Mouse (Mus musculus) forelimb bud, embryonic 11.5 days (tissue): ENCODE measurements around the gene Sec24d.
A peak's percentile ranks its signal among the peaks of the same experiment; 100 is the strongest.

Experiments
- DNase-seq: peaks from one replicate; pipeline ENCODE4 v3.0.0-alpha.2; 2012; ENCODE audit warnings: low read depth, low spot score

Gene Sec24d

DNA sequence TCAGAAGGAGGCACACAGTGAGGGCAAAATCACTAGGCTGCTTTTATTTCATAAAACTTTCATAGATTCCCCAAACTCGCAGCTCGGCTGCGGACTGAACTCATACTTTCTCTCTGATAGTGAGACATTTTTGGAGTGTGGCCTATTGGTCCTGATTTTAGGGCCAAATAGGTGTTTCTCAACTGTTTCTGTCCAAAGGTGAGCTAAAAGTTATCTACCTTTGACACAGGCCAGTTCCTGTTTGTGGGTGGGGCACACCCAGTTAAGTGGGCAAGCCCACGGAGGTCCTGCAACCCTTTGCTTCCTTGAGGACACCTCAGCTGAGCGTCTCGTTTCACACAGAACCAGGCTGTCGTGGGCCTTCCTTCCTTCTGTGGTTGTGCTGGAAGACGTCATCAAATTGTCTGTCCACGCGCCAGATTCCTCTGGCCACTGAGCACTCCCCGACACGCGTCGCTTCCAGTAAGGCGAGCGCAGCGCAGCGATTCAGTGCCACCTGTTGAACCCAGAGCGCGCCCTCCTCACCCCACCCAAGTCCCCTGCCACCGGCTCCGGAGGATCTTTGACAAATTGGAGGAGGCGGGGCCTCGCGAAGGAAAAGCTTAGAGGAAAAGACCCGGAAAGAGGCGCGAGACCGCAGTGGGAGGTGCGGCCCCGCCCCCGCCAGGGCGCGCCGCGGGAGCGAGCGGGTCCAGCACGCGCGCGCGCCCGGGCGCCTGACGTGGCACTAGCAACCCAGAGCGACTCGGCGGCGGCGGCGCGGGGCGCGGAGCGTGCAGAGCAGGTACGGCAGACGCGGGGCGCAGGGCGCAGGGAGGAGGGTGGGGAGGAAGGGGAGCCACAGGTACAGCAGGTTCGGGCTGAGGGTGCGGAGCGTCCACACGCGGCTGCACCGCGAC, at the start of gene Sec24d:
Sec24d (plus strand) TSS at position 703 of the 899 bp plus-strand sequence.
- peak; percentile 72 for DNase-seq

DNA sequence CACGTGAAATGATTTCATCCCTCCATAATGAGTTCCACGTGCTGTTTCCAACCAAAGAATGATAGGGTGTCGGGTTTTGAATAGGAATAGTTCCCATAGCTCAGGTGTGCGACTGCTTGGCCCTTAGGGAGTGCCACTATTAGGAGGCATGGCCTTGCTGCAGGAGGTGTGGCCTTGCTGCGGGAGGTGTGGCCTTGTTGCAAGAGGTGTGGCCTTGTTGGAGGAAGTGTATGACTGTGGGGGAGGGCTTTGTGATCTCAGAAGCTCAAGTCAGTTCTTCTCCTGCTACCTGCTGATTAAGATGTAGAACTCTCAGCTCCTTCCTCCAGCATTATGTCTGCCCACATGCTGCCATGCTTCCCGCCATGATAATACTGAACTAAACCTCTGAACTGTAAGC, 48.6 kb upstream of the Sec24d start:
- no peak for DNase-seq

DNA sequence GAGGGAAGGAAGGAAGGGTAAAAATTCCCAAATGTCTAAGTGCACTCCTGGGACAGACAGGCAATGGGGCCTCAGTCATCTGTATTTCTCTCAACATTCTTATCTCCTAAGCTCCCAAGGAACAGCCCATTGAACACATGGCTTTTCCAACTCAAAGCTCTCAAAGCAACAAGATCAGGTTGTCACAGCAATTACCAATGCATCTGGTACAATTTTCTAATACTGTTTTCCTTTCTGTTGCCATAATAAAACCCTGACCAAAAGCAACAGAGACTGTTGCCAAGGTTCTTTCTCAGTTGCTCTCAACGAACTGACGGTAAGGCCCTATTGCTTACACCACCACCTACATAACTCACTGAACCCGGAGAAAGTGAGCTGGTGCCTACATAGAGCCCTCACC, 40.0 kb upstream of the Sec24d start:
- no peak for DNase-seq

DNA sequence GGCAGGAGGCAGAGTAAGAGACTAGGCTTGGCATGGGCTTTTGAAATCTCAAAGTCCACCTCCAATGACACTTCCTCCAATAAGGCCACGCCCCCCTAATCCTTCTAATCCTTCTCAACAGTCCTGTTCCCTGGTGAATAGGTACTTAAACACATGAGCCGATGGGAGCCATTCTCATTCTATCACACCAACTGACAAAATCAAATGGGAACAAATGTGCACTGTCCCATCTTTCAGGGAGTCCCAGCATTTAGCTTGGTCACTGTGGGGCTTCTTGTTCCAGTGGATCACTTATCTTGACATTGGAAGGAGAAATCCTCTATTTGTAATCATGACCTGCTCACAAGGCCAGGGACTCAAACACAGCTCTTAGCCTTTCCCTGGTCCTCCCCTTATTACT, 35.6 kb upstream of the Sec24d start:
- DNase-seq: no peak

DNA sequence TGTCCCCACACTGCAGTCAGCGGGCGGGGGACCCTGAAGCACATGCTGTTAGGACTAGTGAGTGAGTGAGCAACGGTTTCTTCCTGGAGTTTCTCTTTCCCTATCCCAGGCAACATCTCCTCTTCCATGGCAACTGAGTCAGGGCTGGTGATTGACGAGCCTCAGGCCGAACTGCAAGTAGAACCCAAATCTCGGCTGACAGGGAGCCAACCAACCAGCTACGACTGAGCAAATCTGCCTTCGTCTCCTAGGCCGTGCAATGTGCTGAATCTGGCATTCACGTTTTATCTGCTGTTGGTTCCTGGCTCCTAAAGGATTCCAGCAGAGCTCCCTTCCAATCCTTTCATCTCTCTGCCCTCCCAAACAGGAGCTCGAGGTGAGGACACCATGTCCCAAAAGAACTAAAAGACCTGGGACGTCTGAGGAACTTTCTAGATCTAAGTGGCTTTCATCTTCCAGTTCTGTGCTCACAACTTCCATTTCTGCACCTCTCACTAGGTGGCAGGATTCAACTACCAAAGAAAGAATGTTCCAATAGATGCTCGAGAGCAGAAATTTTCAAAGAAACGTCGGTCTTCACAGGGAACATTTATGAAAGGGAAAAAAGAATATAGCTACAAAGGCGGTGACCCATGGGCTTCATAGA, 32.9 kb upstream of the Sec24d start:
- DNase-seq: no peak

DNA sequence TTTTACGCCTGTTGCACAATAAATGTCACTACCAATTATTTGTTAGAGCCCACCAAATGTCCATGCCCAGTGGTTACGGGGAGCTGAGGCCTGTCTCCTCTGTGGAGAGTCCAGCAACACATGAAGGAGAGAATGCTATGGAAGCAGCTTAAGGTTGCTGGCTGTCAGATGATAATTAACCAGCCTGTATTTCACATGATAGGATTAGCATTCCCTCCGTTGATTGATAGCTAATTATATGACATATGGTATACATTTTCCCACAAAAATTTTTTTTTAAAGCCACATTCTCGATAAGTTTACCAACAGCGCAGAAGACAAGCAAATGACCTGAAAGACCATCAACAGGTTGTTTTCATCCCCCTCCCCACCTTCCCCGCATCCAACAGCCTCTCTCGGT, 31.8 kb upstream of the Sec24d start:
- no peak for DNase-seq

DNA sequence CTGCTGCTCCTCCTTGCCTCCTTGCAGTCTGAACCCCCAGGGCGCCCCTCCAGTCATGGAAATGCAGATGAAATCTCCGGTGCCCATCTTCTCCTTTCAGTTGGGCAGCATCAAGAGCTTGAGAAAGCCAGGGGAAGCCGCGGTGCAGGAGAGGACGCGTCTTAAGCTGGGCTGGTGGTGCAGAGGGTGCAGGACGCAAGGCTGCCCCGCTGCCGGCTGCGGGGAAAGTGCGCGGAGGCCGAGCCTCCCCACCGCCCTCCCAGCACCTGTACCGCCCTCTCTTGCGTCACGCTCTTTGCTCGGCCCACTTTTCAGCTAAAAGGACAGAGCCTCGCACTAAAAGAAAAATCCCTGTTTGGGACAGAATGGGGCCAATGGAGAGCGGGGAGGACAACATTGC, 31.3 kb upstream of the Sec24d start, which contains the start of gene Synpo2:
Synpo2 (minus strand) TSS at position 229 of the 400 bp plus-strand sequence.
- DNase-seq: peak; percentile 51

DNA sequence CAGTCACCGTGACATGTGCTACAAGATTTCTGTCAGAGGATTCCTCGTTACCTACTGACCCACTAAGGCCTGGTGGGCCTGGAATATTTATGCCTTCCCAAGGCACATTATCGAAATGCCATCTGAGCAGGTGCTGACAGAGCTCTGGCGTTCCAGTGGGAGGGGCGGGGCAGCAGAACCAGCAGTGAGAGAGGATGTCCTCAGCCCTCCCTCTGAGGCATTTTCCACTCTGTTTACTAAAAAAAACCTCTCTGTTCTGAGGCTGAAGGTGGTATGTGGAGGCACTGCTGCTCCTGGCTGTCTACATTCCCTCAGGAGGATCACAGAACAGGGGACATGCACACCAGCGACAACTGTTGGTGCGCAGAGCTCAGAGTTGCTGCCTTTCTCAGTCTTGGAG, 30.2 kb upstream of the Sec24d start:
- no peak for DNase-seq

DNA sequence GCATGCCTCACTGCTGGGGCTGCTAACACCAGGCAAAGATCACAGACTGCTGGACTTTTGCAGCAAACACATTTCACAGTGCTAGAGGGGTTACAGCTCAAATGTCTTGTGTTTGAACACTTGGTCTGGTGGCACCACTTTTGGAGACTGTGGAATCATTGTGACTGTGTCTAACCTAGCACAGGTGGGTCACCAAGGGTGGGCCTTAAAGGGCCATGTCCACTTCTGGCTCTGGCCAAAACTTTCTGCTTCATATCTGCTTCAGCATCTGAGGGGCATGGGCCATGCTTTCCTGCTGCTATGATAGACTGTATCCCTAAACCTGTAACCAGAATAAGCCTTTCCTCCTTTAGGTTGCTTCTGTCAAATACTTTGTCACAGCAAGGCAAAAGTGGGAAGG, 29.8 kb upstream of the Sec24d start:
- DNase-seq: no peak

DNA sequence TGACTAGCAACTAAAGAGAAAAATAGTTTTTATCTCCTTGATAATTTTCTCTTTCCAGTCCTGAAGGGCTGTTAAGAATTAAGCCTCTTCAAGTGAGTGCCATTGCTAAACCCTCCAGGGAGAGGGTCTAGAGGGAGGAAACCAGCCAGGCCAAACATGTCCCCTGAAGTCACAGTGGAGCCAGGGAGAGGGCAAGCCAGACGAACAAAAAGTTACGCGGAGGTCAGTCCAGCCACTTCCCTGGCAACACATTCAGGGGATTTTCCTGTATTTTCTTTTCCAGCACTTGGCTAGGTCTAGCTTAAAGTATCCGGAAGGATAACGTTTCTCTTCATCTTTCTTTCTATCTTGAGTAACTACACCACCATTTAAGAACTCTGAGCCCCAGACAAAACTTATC, 22.9 kb upstream of the Sec24d start:
- DNase-seq: no peak

DNA sequence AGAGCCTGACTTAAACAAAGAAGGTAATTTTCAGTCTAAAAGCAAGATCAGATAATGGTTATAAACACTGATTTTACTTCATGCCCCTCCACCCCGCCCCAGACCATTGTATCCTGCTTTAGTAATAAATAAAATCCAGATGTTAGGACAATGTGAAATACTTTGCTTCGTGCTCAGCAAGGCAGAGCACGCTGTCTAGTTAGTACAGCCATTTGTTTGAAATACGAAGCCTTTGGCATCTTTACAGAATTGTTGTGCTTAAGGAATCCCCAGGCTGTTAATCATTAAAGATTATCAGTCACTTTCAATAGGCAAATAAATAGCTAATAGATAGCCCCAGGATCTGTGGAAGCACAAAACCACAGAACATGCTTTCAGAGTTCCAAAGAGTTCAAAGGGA, 21.6 kb upstream of the Sec24d start:
- DNase-seq: no peak

DNA sequence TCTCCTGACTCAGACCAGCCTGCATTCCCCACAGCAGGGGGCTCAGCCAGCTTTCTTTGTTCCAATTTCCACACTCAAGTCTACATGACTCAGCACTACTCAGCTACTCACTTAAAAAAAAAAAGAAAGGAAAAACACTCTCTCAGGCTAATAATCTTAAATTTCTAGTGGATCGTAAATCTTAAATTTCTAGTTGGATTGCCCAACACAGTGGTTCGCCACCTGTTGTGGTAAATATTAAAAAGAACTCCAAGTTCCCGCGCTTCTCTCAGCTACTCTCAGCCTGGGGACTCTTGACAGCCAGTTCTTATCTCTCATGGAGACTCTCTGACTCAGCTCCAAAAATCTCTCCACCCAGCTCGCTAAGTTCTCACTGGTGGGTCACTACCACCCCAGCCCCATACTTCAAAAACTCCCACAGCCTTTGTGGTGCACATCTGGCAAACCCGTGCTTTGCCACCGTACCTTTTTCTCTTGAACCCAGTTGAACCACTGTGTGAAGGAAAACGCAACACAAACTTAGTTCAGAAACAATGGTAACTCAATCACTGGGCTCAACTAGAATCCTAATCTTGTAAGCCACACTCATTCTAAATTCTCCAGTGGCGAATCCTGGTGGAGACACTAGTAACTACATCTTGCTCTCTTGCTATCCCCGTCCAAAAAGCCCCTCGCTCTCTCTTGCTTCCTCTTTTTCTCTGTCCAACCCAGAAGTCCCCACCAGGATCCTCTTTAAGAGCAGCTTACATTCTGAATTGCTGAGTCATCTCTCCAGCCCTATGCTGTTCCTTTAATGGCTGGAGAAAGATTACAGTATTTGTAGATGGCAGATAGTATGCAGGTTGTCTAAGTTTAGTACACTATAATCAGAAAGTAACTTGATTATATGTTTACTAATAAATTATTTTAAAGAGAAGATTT, 10.8 kb upstream of the Sec24d start:
- DNase-seq: no peak

DNA sequence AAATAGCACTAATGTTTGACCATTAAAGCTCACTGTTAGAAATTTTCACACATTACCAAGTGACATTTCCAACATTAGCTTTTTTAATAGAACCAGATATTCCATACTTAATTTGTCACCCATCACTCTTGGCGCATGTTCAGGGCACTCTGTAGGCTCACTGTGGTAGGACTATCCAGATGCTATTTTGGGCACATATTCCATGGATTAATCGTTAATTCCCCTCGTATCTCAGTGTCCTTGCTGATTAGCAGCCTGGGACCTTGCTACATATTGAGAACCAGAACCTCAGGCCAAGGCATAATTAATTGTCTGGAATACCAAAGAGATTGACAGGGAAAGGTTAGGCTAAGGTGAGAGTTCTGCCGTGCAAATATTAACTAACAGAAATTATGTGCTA, 8.5 kb upstream of the Sec24d start:
- DNase-seq: no peak

DNA sequence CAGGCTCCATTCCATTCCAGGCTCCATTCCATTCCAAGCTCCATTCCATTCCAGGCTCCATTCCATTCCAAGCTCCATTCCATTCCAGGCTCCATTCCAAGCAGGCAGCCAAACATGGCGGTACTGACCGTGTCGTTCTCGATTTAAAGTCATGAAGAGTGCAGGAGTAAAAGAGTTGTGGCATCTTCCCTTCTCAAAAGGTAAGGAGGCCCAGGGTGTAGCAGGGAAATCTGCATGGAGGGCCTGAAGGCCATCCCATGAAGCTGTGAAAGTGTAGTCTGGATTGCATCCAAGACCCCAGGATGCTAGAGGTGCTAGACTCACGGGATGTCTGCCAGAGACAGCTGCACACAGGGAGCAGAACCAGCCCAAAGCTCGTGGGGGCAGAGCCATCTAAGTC, 2.5 kb upstream of the Sec24d start:
- no peak for DNase-seq

DNA sequence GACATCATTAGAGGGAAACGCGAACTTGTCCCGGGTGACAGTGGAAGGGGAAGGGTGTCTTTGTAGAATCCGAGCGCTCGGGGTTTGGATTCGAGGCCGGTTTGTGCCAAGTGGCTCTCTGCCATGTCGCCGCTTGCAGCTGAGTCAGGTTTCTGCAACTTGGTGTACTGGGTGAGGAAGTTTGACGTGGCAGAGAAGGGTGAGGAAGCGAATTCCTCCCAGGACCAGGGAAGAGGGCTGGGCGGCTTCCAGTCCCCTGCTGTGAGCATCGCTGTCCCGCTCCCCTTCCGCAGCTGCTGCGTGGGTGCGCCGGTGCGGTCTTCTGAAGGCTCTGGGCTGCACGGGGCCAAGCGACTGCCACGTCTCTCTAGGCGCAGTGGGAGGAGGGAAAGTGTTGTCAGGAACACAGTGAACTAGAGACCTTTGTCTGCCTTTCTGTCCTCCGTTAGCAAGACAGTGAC, 516 bp downstream of the Sec24d start:
- peak; percentile 31 for DNase-seq

DNA sequence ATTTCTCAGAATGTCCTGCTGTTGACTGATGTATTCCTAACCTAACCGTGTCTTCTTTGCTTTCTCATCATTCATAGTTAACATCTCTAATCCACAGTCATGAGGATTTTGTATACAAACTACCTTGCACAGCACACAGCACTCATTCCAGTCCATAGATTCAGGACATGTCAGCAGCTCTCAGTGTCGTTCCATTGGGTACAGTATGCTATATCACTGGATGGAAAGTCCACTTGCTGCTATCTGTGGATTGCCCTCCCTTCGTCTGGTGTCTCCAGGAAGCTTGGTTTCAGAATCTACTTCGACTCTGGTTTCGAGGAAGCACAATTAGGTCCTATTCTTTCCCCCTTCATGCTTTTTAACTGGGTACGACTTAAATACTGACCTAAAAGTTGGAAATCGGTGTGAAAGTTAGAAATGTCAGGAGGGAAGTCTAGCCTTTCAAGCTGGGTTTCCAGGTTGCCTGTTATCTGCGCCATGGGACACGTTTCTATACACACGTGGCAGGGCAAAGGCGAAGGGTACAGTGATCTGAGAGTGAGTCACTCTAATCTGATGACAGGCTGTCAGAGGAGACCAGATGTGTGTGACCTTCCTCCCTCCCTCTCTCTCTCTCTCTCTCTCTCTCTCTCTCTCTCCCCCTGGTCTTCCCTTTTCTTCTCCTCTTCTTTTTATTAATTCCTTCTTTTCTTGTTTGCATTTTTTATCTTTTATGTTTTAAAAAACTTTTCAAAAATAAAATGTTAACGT, 15.8 kb downstream of the Sec24d start:
- DNase-seq: no peak

DNA sequence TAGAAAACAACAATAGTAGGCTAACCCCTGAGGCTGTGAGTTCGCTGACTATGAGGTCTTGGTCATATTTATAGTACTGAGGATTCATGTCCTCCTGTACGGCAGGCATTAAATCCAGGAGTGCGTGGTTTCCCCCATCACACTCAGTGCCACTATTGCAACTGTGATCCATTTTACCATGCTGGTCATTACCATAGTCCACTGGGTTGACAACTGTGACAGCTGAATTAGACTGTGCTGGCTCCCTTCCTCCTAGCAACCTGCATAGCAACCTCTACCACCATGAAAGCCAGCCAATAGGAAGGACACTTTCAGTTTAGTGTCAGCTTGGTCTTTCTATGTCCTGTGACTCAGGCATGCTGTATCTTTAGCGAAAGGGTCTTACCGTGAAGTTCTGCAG, 17.0 kb downstream of the Sec24d start:
- DNase-seq: no peak

DNA sequence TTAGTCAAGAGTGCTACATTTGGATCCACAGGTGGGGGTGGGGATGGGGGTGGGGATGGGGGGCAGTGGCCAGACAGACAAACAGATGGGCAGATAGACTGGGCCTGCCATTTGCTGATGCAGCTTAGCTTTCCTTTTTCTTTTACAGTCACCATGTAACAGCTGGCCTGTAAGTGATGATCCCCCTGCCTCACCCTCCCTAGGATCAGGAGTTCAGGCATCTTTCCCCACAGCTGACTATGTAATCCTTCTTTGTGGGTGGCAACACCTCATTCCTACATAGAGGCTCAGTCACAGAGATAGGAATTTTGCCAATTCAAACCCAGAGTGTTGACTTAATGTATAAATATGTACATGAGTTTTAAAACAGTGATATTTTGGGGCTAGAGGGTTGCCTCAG, 18.4 kb downstream of the Sec24d start:
- no peak for DNase-seq

DNA sequence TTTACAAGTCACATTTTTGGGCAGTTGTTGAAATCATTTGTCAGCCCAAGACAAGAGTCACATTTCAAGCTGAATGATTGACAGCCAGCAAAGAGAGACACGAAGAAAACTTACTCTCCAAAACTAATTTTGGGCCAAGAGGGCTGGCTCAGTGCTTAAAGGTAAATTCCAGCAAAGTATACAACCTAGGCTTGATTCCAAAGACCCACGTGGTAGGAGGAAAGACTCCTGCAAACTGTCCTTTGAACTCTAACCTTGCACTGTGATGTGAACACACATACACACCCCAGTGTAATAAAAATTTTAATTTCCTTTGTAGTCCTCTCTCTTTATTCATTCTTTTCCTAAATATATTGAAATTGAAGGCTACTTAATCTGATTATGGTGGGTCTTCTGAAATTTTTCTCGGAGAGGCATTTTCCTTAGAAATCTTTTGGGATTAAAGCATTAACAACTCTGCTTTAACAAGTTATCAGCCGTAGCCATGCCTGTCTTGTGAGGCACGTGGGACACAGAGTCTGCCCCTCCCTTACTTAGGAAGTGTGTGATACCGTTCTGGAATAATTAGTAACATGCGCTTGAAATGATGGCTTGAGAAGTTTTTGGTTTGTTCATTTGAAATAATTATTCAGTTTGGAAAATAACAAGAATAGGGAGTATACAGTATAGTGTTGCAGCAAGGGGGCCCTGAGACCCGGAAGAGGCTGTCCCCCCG, 21.8 kb downstream of the Sec24d start:
- no peak for DNase-seq

DNA sequence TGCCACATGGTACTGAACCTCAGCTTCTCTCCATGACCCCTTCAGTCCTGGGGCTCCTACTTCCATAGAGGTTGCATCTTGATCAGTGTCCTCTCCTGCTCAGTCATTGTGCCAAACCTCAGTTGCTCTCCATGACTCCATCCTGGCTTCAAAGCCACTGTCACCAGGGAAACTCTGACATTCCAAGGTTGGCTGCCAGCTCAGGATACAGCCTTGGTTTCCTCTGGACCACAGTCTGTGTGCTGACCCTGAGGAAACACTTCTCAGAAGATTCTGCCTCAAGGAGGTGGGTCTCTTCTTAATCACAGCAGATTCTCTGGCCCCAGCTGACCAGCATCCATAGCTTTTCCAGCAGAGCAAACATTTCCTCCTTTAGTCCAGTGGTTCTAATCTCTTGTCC, 24.4 kb downstream of the Sec24d start:
- no peak for DNase-seq

DNA sequence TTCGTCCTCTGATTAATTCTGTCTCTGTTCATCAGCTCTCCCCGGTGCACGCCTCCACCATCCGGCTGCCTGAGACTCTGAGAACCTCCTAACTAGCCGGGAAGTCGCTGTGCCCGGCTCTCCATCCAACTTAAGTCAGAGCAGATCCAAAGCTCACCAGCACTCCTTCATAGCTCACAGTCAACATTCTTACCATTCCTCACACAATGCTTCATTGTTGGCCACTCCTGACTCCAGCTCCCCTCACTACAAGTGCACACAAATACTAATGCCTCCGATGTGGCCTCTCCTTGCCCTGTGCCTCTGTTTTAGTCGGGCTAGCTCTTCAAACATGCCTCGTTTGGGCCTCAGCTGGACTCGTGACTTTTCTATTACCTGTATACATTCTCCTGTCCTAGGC, 29.4 kb downstream of the Sec24d start:
- DNase-seq: peak; percentile 11
